Mouse (Mus musculus) heart, embryonic 11.5 days (tissue): ENCODE data around the gene Pex7. TPM values are rescaled to one million over a fixed set of nuclear protein-coding genes. Genes with fewer than 3 reads are reported as not detected.

Source experiments
- ATAC-seq: fragments of 200-750 bp; cut with Nextera tagmentation; replicated peaks from 2 replicates; pipeline ENCODE4 v1.8.0; 2017; ENCODE audit warnings: moderate library complexity; ENCODE audit not compliant: insufficient number of reproducible peaks, low FRiP score, low TSS enrichment
- H3K27ac ChIP-seq: fragments of 300-500 bp; sonication (generic); 2 replicates; pipeline ENCODE4 v1.5.1; 2014; ENCODE audit warnings: mild to moderate bottlenecking, low read depth, low read length
- H3K27me3 ChIP-seq: fragments of 300-500 bp; sonication (generic); 2 replicates; pipeline ENCODE4 v1.6.1; 2014; ENCODE audit warnings: mild to moderate bottlenecking, low read length, mixed read lengths; ENCODE audit not compliant: control insufficient read depth, insufficient read depth
- H3K36me3 ChIP-seq: fragments of 300-500 bp; sonication (generic); 2 replicates; pipeline ENCODE4 v1.6.1; 2014; ENCODE audit warnings: mild to moderate bottlenecking, low read length, moderate library complexity, mixed read lengths; ENCODE audit not compliant: control insufficient read depth, insufficient read depth
- H3K4me1 ChIP-seq: fragments of 300-500 bp; sonication (generic); 2 replicates; pipeline ENCODE4 v1.6.1; 2014; ENCODE audit warnings: low read length; ENCODE audit not compliant: control insufficient read depth, insufficient read depth
- H3K4me2 ChIP-seq: fragments of 300-500 bp; sonication (generic); 2 replicates; pipeline ENCODE4 v1.6.1; 2014; ENCODE audit warnings: mild to moderate bottlenecking, moderate library complexity
- H3K4me3 ChIP-seq: fragments of 300-500 bp; sonication (generic); 2 replicates; pipeline ENCODE4 v1.5.1; 2014; ENCODE audit warnings: low read depth, low read length
- H3K9ac ChIP-seq: fragments of 300-500 bp; sonication (generic); 2 replicates; pipeline ENCODE4 v1.6.1; 2014; ENCODE audit warnings: mild to moderate bottlenecking, low read depth, low read length, moderate library complexity
- H3K9me3 ChIP-seq: fragments of 300-500 bp; sonication (generic); replicated peaks from 2 replicates; pipeline ENCODE4 v1.6.1; 2016; ENCODE audit warnings: low read length; ENCODE audit not compliant: control insufficient read depth
- WGBS: fragments of 180-500 bp; shearing (Covaris S2); extraction: QIAGEN DNeasy Blood & Tissue Kit; methylation state at CpG from one replicate; pipeline ENCODE4 v1.1.7; 2014; ENCODE audit not compliant: insufficient replicate concordance; 5-methylcytosine and 5-hydroxymethylcytosine counted together
- polyA plus RNA-seq: library from polyadenylated mRNA; unstranded; fragments of >200 nt; fragmentation: Nextera tagmentation; extraction: Ambion mirVana; gene quantifications from 2 replicates; pipeline ENCODE4 v1.2.1, GENCODE M21; 2014

The Pex7 gene
- polyA plus RNA-seq, 1 experiment from 2014 or later = 38.4 TPM

GRCm38 (mm10) chr10:19936961-19937708, 29.6 kb upstream of the Pex7 start:
- peak overlapping the region; percentile 47 for H3K4me2 ChIP-seq
- no peak overlapping the region for H3K4me3 ChIP-seq
- WGBS = 57% methylated on average over 9 of the region's 9 CpGs
- H3K36me3 ChIP-seq = no peaks in the 10 kb centered on the region
- no peak overlapping the region for H3K9ac ChIP-seq
- H3K27ac ChIP-seq = no peak overlapping the region
- no peak for ATAC-seq
- H3K27me3 ChIP-seq = 0 out of 2 replicates have a peak, but pooled peaks cover 7% of the 10 kb centered on the region
- H3K4me1 ChIP-seq = peaks cover 29% of the 10 kb centered on the region
- no peaks in the 10 kb centered on the region for H3K9me3 ChIP-seq

DNA sequence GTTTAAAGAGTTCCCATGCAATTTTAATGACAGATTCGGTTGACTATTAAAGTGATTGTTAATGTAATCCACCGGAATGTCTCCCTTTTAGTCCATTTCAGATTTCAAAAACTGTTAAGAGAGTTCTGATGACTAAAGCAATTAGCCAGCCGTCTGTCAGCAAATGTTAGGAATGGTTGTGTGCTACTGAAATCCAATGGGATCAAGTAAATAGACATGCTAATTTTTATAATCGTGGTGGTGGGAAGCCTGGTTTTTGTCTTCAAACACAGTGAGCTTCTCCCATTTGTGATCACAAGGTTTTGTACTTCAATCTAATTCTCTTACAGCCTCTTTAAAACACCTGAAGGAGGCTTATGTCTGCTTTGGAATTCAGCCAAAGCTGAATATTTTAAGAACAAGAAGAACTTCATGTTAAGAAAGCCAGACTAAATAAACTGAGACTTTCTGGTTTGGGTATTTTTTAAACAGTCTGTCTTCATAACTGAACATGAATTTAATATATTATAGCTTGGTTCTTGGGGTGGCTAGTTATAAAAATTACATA, 28.4 kb upstream of the Pex7 start:
- WGBS = 55% methylated on average over 4 of the region's 4 CpGs

DNA sequence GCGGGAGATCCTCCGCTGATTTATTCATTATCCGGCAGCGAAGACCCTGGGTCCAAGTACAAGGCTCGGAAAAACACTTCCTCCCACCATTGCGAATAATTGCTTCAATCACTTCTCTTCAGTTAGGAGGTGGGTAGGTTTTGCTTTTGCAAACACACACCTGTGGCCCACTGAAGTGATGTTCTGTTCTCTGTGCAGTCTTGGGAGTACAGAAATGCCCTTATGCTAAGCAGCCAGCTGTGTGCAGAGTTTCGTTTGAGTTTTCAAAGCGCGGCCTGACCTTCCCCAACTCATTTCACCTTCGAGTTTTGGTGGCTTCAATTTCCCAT, 27.8 kb upstream of the Pex7 start:
- Histone ChIP-seq H3K9ac (peak overlapping the region; percentile 85), H3K9me3 (no peaks in the 10 kb centered on the region), H3K27me3 (0 out of 2 replicates have a peak, but pooled peaks cover 7% of the 10 kb centered on the region), H3K36me3 (no peaks in the 10 kb centered on the region), H3K27ac (no peak overlapping the region), H3K4me2 (peak overlapping the region; percentile 95), H3K4me1 (peaks cover 24% of the 10 kb centered on the region), H3K4me3 (peak overlapping the region; percentile 84)
- 6% methylated on average over 10 of the region's 10 CpGs for WGBS
- no peak for ATAC-seq

More for the DNA sequence above, 28.4 kb upstream of the Pex7 start:
- peaks cover 24% of the 10 kb centered on the region for H3K4me1 ChIP-seq
- H3K36me3 ChIP-seq = no peaks in the 10 kb centered on the region
- H3K27ac ChIP-seq = no peak overlapping the region
- 0 out of 2 replicates have a peak, but pooled peaks cover 7% of the 10 kb centered on the region for H3K27me3 ChIP-seq
- peak overlapping the region; percentile 84 for H3K4me3 ChIP-seq
- H3K9me3 ChIP-seq = no peaks in the 10 kb centered on the region
- peak overlapping the region; percentile 95 for H3K4me2 ChIP-seq
- no peak for ATAC-seq
- no peak overlapping the region for H3K9ac ChIP-seq

- ATAC-seq = peak; percentile 52
- Histone ChIP-seq H3K27ac (peak within 1 kb of the TSS; percentile 93), H3K9me3 (no peaks in the 10 kb centered on the region), H3K27me3 (0 out of 2 replicates have a peak, but pooled peaks cover 7% of the 10 kb centered on the region), H3K9ac (peak within 1 kb of the TSS; percentile 85), H3K36me3 (no peaks in the 10 kb centered on the region), H3K4me2 (peak within 1 kb of the TSS; percentile 95), H3K4me3 (peak within 1 kb of the TSS; percentile 84), H3K4me1 (peaks cover 21% of the 10 kb centered on the region)
- under 1% methylated on average over 84 of the region's 95 CpGs for WGBS
Observed at GRCm38 (mm10) chr10:19934384-19935294, 27.1 kb upstream of the Pex7 start, which contains the start of gene Map3k5. Gene Map3k5, plus strand, starts transcription at chr10:19934472.

- Histone ChIP-seq H3K4me1 (peaks cover 16% of the 10 kb centered on the region), H3K4me3 (peak overlapping the region; percentile 84), H3K36me3 (no peaks in the 10 kb centered on the region), H3K4me2 (peak overlapping the region; percentile 95), H3K27ac (peak overlapping the region; percentile 93), H3K27me3 (0 out of 2 replicates have a peak, but pooled peaks cover 7% of the 10 kb centered on the region), H3K9ac (peak overlapping the region; percentile 85), H3K9me3 (no peaks in the 10 kb centered on the region)
- ATAC-seq = peak; percentile 76
- under 1% methylated on average over 69 of the region's 97 CpGs for WGBS
Observed at GRCm38 (mm10) chr10:19933511-19934383, 26.3 kb upstream of the Pex7 start.

GRCm38 (mm10) chr10:19932986-19933385, 25.5 kb upstream of the Pex7 start:
- 0 out of 2 replicates have a peak, but pooled peaks cover 7% of the 10 kb centered on the region for H3K27me3 ChIP-seq
- peak overlapping the region; percentile 95 for H3K4me2 ChIP-seq
- no peaks in the 10 kb centered on the region for H3K36me3 ChIP-seq
- H3K4me3 ChIP-seq = peak overlapping the region; percentile 84; the same call in 1 of the 2 replicates
- peak overlapping the region; percentile 10; the same call in 1 of the 2 replicates for H3K27ac ChIP-seq
- 39% methylated on average over 3 of the region's 3 CpGs for WGBS
- no peaks in the 10 kb centered on the region for H3K9me3 ChIP-seq
- peaks cover 19% of the 10 kb centered on the region for H3K4me1 ChIP-seq
- no peak for ATAC-seq
- H3K9ac ChIP-seq = no peak overlapping the region

DNA sequence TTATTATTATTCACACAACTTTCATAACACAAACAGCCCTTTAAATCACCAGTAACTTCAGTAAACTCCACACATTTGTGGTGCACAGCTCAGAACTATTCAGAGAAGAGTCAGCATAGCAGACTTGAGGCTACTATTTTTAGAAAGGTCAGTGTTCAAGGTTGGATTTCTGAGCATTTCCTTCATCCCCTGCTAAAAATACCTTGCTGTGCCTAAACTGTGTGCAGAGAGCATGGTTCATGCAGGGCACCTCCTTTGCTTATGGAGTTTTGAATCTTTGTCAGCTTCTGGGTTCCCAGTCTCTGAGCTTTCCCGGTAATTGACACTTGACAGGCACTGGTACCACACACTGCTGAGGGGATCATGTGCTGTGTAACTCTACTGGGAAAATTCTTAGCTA, 20.7 kb upstream of the Pex7 start:
- H3K27ac ChIP-seq = peak overlapping the region; percentile 72
- no peak for ATAC-seq
- H3K4me2 ChIP-seq = no peak overlapping the region

More for the DNA sequence above, 20.7 kb upstream of the Pex7 start:
- H3K27me3 ChIP-seq = no peaks in the 10 kb centered on the region
- peaks cover 6% of the 10 kb centered on the region for H3K4me1 ChIP-seq
- H3K36me3 ChIP-seq = no peaks in the 10 kb centered on the region
- WGBS = 33% methylated on average over 1 of the region's 1 CpGs
- no peak overlapping the region for H3K9ac ChIP-seq
- H3K4me3 ChIP-seq = no peak overlapping the region
- H3K9me3 ChIP-seq = no peaks in the 10 kb centered on the region
